Mouse (Mus musculus) hindbrain, embryonic 12.5 days (tissue): ENCODE measurements around the gene Ethe1. TPM values are rescaled to one million over a fixed set of nuclear protein-coding genes. Genes with fewer than 3 reads are reported as not detected.
A peak's percentile ranks its signal among the peaks of the same experiment; 100 is the strongest.

Source experiments
- ATAC-seq: fragments of 200-750 bp; cut with Nextera tagmentation; 2 replicates; pipeline ENCODE4 v1.8.0; 2017; ENCODE audit warnings: moderate TSS enrichment; ENCODE audit not compliant: low FRiP score
- H3K27ac ChIP-seq: fragments of 300-500 bp; sonication (generic); 2 replicates; pipeline ENCODE4 v1.5.1; 2016; ENCODE audit warnings: mild to moderate bottlenecking
- H3K27me3 ChIP-seq: fragments of 300-500 bp; sonication (generic); 2 replicates; pipeline ENCODE4 v1.6.1; 2016; ENCODE audit warnings: mild to moderate bottlenecking
- H3K36me3 ChIP-seq: fragments of 300-500 bp; sonication (generic); 2 replicates; pipeline ENCODE4 v1.6.1; 2016; ENCODE audit warnings: mild to moderate bottlenecking
- H3K4me1 ChIP-seq: fragments of 300-500 bp; sonication (generic); 2 replicates; pipeline ENCODE4 v1.6.1; 2016
- H3K4me2 ChIP-seq: fragments of 300-500 bp; sonication (generic); replicated peaks from 2 replicates; pipeline ENCODE4 v1.6.1; 2016; ENCODE audit warnings: mild to moderate bottlenecking
- H3K4me3 ChIP-seq: fragments of 300-500 bp; sonication (generic); 2 replicates; pipeline ENCODE4 v1.5.1; 2016; ENCODE audit warnings: mild to moderate bottlenecking
- H3K9ac ChIP-seq: fragments of 300-500 bp; sonication (generic); 2 replicates; pipeline ENCODE4 v1.6.1; 2016; ENCODE audit warnings: mild to moderate bottlenecking, moderate library complexity
- H3K9me3 ChIP-seq: fragments of 300-500 bp; sonication (generic); replicated peaks from 2 replicates; pipeline ENCODE4 v1.6.1; 2016; ENCODE audit warnings: mild to moderate bottlenecking
- WGBS: fragments of 180-500 bp; shearing (Covaris S2); methylation state at CpG from one replicate; pipeline ENCODE4 v1.1.7; 2016; 5-methylcytosine and 5-hydroxymethylcytosine counted together
- polyA plus RNA-seq: library from polyadenylated mRNA; unstranded; fragments of >200 nt; fragmentation: Nextera tagmentation; extraction: Ambion mirVana; gene quantifications from 2 replicates; pipeline ENCODE4 v1.2.1, GENCODE M21; 2016

Ethe1 gene
- polyA plus RNA-seq, 1 experiment from 2014 or later, result 15.4 TPM

DNA sequence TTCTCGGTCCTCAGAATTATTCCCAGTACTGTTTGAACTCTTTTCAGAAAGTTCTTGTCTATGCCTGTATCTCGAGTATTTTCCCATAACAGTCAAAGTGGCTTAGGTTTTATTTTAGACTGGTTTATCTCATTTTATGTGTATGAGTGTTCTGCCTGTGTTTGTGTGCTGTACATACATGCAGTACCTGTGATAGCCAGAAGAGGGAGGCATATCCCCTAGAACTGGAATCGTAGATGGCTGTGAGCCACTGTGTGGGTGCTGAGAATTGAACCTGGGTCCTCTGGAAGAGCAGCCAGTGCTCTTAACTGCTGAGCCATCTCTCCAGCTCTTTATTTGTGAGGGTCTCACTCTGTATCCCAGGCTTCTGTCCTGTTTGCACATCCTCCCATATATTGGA lies 33.9 kb downstream of the Ethe1 start:
- Histone ChIP-seq H3K36me3 (no peaks in the 10 kb centered on the region), H3K27me3 (peaks cover 18% of the 10 kb centered on the region), H3K9ac (no peak overlapping the region), H3K27ac (no peak overlapping the region), H3K9me3 (no peaks in the 10 kb centered on the region), H3K4me1 (no peaks in the 10 kb centered on the region), H3K4me2 (no peak overlapping the region), H3K4me3 (no peak overlapping the region)
- ATAC-seq, result no peak
- 86% methylated on average over 3 of the region's 3 CpGs for WGBS

DNA sequence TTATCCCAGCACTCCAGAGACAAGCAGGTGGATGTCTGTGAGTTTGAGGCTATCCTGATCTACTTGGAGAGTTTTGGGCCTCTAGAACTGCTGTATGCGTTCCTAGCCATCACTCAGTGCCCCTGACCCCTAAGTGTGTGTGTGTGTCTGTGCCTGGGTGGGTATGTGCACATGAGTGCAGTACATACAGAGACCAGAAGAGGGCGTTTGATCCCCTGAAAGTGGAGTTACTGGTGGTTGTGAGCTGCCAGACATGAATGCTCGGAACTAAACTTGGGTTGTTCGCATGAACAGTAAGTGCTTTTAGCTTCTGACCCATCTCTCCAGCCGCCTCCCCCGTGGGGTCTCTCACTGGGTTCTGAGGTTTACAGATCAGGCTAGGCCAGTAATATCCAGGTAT lies 35.6 kb downstream of the Ethe1 start:
- Histone ChIP-seq H3K4me3 (no peak overlapping the region), H3K4me2 (no peak overlapping the region), H3K27me3 (peaks cover 27% of the 10 kb centered on the region), H3K9me3 (no peaks in the 10 kb centered on the region), H3K36me3 (no peaks in the 10 kb centered on the region), H3K9ac (no peak overlapping the region), H3K27ac (no peak overlapping the region), H3K4me1 (no peaks in the 10 kb centered on the region)
- 84% methylated on average over 6 of the region's 6 CpGs for WGBS
- no peak for ATAC-seq

DNA sequence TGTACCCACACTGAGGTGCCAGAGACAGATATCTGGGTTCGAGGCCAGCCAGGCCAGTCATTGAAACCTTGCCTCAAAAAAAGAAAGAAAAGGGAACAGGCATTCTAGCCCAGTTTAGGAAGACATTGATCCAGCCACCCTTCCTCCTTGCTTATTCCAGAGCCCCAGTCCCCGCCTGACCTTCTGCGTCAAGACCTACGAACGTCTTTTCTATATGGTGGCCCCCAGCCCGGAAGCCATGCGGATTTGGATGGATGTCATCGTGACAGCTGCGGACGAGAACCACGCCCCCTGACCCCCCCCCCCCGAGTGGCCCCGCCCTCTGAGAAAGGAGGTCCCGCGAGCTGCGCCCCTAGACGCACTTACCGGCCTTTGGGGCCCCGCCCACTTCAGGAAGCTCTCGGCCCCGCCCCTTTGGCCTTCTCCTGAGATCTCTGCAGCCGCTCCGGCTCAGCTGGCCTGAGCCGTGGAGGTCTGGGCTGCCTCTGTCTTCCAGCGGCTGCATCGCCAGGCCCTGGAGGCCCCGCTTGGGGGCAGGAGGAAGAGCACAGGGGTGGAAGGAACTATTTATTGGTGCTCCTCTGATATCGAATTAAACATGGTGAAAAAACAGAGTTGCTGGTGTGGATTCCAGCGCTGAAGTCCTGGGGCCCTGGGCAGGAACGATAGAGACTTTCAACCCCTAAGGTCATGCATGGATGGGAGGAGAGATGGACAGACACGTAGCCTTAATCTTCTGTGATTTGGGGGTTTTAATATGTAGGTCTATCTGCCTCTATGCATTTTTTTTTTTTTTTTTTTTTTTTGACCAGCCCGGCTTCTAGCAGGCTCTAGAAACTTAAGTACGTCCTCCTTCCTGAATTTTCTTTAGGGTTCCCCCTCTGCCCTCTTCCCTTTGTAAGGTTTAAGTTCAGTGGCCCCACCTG lies 41.6 kb downstream of the Ethe1 start:
- Histone ChIP-seq H3K9ac (peak overlapping the region; percentile 49; the same call in 1 of the 2 replicates), H3K36me3 (no peaks in the 10 kb centered on the region), H3K4me1 (peaks cover 6% of the 10 kb centered on the region; the same call in 1 of the 2 replicates), H3K27ac (no peak overlapping the region), H3K9me3 (no peaks in the 10 kb centered on the region; the same call in 1 of the 2 replicates), H3K4me2 (peak overlapping the region; percentile 54), H3K4me3 (peak overlapping the region; percentile 26), H3K27me3 (peaks cover 18% of the 10 kb centered on the region)
- ATAC-seq, result peak; percentile 87
- WGBS, result 9% methylated on average over 33 of the region's 33 CpGs

DNA sequence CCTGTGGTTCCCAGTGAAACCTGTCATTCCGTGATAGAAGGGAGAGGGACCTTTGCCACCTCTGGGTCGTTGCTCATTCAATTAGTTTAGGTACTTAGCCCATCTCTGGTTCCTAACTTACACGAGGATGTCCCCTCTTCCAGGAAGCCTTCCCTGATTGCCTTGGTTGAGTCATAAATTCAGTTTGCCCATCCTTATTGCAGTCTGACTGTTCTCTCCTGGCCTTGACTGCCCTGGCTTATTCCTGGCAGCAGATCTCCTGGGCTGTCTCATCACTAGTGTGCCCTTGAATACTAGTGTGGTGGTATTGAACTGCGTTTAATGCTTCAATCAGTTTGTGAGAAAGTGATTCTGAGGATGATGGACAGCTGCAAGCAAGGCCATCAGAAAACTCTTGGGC lies 42.3 kb downstream of the Ethe1 start:
- H3K27ac ChIP-seq, result no peak overlapping the region
- no peaks in the 10 kb centered on the region for H3K36me3 ChIP-seq
- H3K27me3 ChIP-seq, result peaks cover 16% of the 10 kb centered on the region
- peaks cover 6% of the 10 kb centered on the region; the same call in 1 of the 2 replicates for H3K4me1 ChIP-seq
- H3K9me3 ChIP-seq, result no peaks in the 10 kb centered on the region; the same call in 1 of the 2 replicates
- H3K9ac ChIP-seq, result no peak overlapping the region
- no peak for ATAC-seq
- 74% methylated on average over 4 of the region's 4 CpGs for WGBS
- no peak overlapping the region for H3K4me3 ChIP-seq
- no peak overlapping the region for H3K4me2 ChIP-seq

DNA sequence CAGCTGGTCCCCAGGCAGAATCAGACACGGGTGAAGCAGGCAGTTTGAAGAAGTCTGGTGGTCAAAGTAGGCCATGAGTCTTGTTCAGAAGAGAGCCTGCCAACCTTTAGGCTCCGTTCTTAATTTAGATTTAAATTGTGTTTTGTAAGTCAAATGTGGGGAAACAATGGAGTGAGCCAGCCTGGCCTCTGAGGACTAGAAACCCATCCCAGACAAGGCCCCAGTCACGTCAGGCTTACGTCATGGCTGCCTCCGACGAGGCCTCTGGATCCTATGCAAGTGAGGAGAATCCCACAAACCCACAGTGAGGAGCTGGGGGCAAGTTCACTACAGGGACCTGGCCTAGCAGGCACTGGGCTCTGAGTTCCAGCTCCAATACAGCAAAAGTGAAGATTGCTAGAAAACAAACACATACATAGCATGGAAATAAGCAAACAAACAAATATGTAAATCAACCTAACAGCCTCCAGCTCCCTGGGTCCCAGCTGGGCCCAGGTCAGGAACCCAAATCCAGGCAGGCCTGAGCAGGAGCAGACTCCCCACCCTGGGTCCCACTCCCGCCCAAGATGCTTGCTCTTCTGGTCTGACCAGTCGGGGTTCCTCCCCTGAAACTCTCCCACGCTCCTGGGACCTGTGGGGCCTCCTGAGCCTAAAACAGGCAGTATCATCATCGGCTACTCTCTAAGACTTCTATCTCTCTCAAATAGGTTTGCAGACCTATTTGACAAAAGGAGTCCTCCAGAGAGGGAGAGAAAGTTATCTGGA lies 43.0 kb downstream of the Ethe1 start:
- ATAC-seq, result no peak
- Histone ChIP-seq H3K4me1 (peaks cover 6% of the 10 kb centered on the region; the same call in 1 of the 2 replicates), H3K36me3 (no peaks in the 10 kb centered on the region), H3K4me3 (no peak overlapping the region), H3K4me2 (no peak overlapping the region), H3K9ac (no peak overlapping the region), H3K9me3 (no peaks in the 10 kb centered on the region; the same call in 1 of the 2 replicates), H3K27me3 (peaks cover 18% of the 10 kb centered on the region), H3K27ac (no peak overlapping the region)
- 65% methylated on average over 10 of the region's 10 CpGs for WGBS

DNA sequence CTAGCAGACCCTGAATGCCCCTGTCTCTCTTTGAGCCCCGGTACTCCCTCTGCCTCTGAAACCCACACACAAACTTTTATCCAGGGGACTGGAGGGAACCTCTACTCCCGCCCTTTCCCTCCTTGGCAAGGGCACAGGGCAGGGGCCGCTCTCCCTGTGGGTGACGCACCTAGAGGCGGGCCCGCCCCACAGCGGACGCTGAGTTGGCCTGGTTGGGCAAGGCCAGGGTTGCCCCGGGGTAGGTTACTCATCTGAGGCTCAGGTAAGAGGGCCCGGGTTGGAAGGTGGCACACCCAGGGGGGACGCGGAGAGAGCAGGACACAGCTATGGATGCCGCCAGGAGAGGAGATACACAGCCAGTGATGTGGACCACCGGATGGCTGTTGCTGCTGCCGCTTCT lies 48.9 kb downstream of the Ethe1 start, which contains the start of gene Lypd3:
Lypd3 (plus strand) TSS at position 287 of the 400 bp plus-strand sequence.
- peak within 1 kb of the TSS; percentile 55 for H3K4me2 ChIP-seq
- peaks cover 61% of the 10 kb centered on the region for H3K27me3 ChIP-seq
- 16% methylated on average over 15 of the region's 15 CpGs for WGBS
- no peak within 1 kb of the TSS for H3K9ac ChIP-seq
- H3K27ac ChIP-seq, result no peak within 1 kb of the TSS
- no peaks in the 10 kb centered on the region for H3K36me3 ChIP-seq
- H3K4me3 ChIP-seq, result peak within 1 kb of the TSS; percentile 30; the same call in 1 of the 2 replicates
- no peak for ATAC-seq
- H3K9me3 ChIP-seq, result no peaks in the 10 kb centered on the region; the same call in 1 of the 2 replicates
- peaks cover 22% of the 10 kb centered on the region for H3K4me1 ChIP-seq

DNA sequence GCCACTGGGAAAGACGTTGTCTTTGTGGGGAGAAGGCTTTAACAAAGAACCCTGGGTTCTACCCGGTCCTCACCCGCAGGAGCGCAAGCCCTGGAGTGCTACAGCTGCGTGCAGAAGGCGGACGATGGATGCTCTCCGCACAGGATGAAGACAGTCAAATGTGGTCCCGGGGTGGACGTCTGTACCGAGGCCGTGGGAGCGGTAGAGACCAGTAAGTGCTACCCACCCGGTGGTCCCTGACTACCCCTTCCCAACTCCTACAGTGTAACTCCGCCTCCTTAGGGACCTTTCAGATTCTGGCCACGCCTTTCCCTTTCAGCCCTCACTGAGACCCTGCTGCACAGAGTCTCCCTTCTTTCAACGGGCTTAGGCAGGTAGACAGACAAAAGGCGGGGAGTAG lies 49.7 kb downstream of the Ethe1 start:
- Histone ChIP-seq H3K27me3 (peaks cover 66% of the 10 kb centered on the region), H3K4me2 (peak overlapping the region; percentile 55)
- ATAC-seq, result peak; percentile 35; the same call in 1 of the 2 replicates

DNA sequence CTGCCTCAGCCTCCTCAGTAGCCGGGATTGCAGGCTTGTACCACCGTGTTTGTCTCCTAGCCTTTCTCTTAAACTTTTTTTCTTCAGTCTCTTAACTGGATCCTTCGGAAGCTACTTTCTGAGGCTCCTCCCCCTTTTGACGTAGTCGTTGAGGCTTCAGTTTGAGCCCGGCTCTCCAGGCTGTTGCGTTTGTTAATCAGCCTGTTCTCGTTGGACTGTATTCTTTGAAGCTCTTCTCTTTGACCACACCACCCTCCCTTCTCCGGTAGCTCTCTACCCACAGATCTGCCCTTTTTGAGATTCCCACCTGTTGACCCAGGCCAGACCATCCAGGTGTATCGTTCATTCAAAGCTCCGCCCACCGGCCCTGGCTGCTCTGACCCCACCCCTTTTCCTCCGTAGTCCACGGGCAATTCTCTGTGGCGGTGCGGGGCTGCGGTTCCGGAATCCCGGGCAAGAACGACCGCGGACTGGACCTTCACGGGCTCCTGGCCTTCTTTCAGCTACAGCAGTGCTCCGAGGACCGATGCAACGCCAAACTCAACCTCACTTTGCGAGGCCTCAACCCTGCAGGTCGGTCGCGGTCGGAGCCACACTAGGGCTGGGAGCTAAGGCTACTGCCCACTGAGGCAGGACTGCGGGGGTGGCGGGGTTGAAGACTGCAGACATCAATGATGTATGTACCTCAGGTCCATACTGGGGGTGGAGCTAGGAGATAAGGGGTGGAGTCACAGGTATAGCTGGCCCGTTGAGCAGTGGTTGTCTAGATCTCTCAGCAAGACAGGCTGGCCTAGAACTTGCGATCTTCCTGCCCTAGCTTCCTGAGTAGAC lies 50.9 kb downstream of the Ethe1 start:
- H3K4me2 ChIP-seq, result peak overlapping the region; percentile 55
- no peak overlapping the region for H3K27ac ChIP-seq
- ATAC-seq, result 0 out of 2 replicates have a peak, but pooled peaks have one; percentile 26
- H3K36me3 ChIP-seq, result no peaks in the 10 kb centered on the region
- no peaks in the 10 kb centered on the region; the same call in 1 of the 2 replicates for H3K9me3 ChIP-seq
- peaks cover 22% of the 10 kb centered on the region for H3K4me1 ChIP-seq
- WGBS, result 3% methylated on average over 35 of the region's 35 CpGs
- H3K9ac ChIP-seq, result no peak overlapping the region
- peaks cover 66% of the 10 kb centered on the region for H3K27me3 ChIP-seq
- peak overlapping the region; percentile 30 for H3K4me3 ChIP-seq

More for the DNA sequence above, 49.7 kb downstream of the Ethe1 start:
- 2% methylated on average over 17 of the region's 18 CpGs for WGBS
- no peak overlapping the region for H3K27ac ChIP-seq
- no peak overlapping the region for H3K9ac ChIP-seq
- H3K4me1 ChIP-seq, result peaks cover 22% of the 10 kb centered on the region
- H3K4me3 ChIP-seq, result peak overlapping the region; percentile 30; the same call in 1 of the 2 replicates
- H3K9me3 ChIP-seq, result no peaks in the 10 kb centered on the region; the same call in 1 of the 2 replicates
- H3K36me3 ChIP-seq, result no peaks in the 10 kb centered on the region

DNA sequence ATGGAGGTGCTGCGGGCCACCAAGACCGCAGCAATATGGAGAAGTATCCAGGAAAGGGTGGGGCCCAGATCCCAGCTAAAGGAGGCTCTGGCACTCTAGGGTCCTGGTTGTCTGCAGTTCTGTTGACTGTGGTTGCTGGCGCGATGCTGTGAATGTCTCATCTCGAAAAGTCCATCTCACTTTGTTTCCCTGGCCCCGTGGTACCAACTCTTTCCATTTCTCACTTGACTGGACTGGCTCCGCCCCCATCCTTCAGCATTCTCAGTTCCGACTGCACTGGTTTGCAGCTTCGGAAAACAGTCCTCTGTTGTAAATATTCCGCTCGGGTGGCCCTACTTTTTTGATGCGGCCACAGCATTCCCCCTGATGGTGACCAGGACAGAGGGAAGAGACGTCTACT lies 53.1 kb downstream of the Ethe1 start:
- Histone ChIP-seq H3K4me2 (no peak overlapping the region), H3K27me3 (peaks cover 60% of the 10 kb centered on the region), H3K27ac (no peak overlapping the region), H3K36me3 (no peaks in the 10 kb centered on the region), H3K4me1 (peaks cover 22% of the 10 kb centered on the region), H3K9ac (no peak overlapping the region), H3K9me3 (no peaks in the 10 kb centered on the region), H3K4me3 (no peak overlapping the region)
- WGBS, result 64% methylated on average over 13 of the region's 13 CpGs
- ATAC-seq, result no peak

DNA sequence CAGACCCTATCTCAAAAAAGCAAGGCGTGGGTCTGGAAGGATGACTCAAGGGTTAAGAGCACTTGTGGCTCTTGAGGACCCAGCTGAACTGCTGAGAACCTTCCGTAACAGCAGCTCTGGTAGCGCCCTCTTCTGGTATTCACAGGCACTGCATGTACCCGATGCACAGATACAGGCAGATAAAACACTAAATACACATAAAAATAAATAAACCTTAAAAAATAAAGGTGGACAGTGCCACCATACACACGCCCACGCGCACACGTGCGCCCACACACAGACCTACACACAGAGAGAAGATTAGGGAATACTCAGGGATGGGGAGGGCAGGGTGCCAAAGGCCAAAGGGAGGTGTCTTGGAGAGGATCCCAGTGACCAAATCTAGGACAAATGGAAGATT lies 55.1 kb downstream of the Ethe1 start:
- no peak overlapping the region for H3K4me3 ChIP-seq
- no peak overlapping the region for H3K4me2 ChIP-seq
- H3K4me1 ChIP-seq, result peaks cover 11% of the 10 kb centered on the region
- 5% methylated on average over 9 of the region's 9 CpGs for WGBS
- peaks cover 40% of the 10 kb centered on the region for H3K27me3 ChIP-seq
- H3K9me3 ChIP-seq, result no peaks in the 10 kb centered on the region
- no peak overlapping the region for H3K27ac ChIP-seq
- H3K36me3 ChIP-seq, result no peaks in the 10 kb centered on the region
- ATAC-seq, result no peak
- H3K9ac ChIP-seq, result no peak overlapping the region

DNA sequence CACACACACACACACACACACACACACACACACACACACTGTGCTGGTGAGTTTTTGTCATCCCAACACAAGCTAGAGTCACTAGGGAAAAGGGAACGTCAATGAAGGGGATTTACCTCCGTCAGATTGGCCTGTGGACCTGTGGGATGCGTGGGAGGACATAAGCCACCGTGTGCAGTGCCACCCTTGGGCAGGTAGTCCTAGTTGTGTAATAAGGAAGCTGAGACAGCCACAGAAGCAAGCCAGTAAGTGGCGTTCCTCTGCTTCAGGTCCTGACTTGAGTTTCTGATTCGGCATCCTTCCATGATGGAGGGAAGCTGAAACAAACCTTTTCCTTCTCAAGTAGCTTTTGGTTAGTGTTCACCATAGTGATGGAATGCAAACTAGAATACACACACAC lies 57.1 kb downstream of the Ethe1 start:
- Histone ChIP-seq H3K4me1 (no peaks in the 10 kb centered on the region), H3K4me3 (no peak overlapping the region), H3K9ac (no peak overlapping the region), H3K27ac (no peak overlapping the region), H3K36me3 (no peaks in the 10 kb centered on the region), H3K4me2 (no peak overlapping the region), H3K27me3 (peaks cover 20% of the 10 kb centered on the region), H3K9me3 (no peaks in the 10 kb centered on the region)
- WGBS, result 84% methylated on average over 6 of the region's 6 CpGs
- no peak for ATAC-seq
